Comparison of ENCODE assay signal across 8 mouse cellular contexts in the genomic region with DNA sequence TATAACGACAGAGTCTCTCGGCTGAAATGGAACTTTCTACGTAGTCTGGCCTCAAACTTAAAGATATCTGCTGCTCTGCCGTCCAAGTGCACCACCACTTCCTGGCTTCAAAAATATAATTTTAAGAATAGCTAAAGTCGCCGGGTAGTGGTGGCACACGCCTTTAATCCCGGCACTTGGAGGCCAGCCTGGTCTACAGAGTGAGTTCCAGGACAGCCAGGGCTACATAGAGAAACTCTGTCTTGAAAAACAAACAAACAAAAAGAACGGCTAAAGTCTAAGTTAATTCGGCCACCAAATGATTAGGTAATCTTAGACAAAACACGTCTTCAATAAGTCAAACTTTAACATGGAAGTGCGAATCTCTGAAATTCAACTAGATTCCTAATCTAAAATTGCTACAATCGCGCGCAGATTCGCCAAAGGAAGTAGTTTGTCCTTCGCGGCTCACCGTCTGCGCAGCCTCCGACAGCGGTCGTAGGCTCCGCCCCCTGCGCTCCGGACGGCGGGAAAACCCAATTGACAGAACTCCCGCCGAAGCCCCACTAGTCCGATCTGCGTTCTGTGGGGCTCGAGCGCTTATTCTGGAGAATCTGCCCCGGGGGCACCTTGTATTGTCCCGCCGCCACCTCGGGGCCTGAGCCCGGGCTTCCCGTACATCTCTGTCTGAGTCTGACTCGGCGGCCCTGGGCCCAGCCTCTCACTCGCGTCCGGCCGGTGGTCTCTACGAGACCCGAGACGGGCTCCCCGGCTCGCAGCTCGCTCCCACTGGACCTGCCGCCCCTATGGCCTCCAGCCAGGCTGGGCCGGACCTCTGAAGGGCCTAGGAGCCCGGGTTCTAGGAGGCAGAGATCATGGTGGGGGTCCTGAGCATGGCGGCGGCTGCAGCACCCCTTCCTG. TPM values are rescaled to one million over a fixed set of nuclear protein-coding genes. Genes with fewer than 3 reads are reported as not detected.
DNase-seq lines count a peak whose midpoint lies in the region; ATAC-seq and TF ChIP-seq lines count a peak whose summit lies in the region.

A gene (plus strand): TSS at position 484 of the 900 bp plus-strand sequence.

- DNase-seq in 3134 (ENCODE audit: extremely low read depth, insufficient read length, low spot score) = peak; percentile 87
- DNase-seq in adrenal gland, postnatal 36 days = peak; percentile 91 to 94
- DNase-seq in heart, adult 2 months = peak; percentile 90 to 96
- peak; percentile 81 to 90 for DNase-seq in kidney, adult 8-10 months
- DNase-seq in spleen, postnatal 10 days (ENCODE audit: low spot score in 2 of 2) = peak; percentile 93 to 97

- peak within 1 kb of the TSS; percentile 60 for H3K27ac ChIP-seq in embryonic facial prominence, embryonic 13.5 days
- peak within 1 kb of the TSS; percentile 67 for H3K27ac ChIP-seq in heart, adult 2 months
- H3K27ac ChIP-seq in limb, embryonic 13.5 days = peak within 1 kb of the TSS; percentile 70
- no peak within 1 kb of the TSS; the same call in 1 of the 2 replicates for H3K27ac ChIP-seq in midbrain, embryonic 16.5 days (ENCODE audit: low read length)

- peak; percentile 67; the same call in 1 of the 2 replicates for TF ChIP-seq EP300 in heart, adult 2 months (IDR thresholded peaks at IDR 0.05; ENCODE audit: insufficient read depth, low read depth, low read length)

- ATAC-seq in embryonic facial prominence, embryonic 13.5 days (ENCODE audit: insufficient number of reproducible peaks, insufficient read depth, low FRiP score, low TSS enrichment, low read depth) = peak; percentile 64; the same call in 1 of the 2 replicates
- ATAC-seq in limb, embryonic 13.5 days (ENCODE audit: low FRiP score, low read depth) = peak; percentile 74
- peak; percentile 73 for ATAC-seq in midbrain, embryonic 16.5 days

- peak within 1 kb of the TSS; percentile 79 for H3K4me2 ChIP-seq in embryonic facial prominence, embryonic 13.5 days
- peak within 1 kb of the TSS; percentile 88 for H3K4me2 ChIP-seq in limb, embryonic 13.5 days (replicated peaks)
- peak within 1 kb of the TSS; percentile 97 for H3K4me2 ChIP-seq in midbrain, embryonic 16.5 days (ENCODE audit: low read length)

- intact Hi-C loops in heart, adult 2 months (cut with DNase I) = loop anchor here (5.0 kb wide), 2 partner anchors 53 to 93 kb away; a partner anchor contains a TSS

- H3K36me3 ChIP-seq in embryonic facial prominence, embryonic 13.5 days = 0 out of 2 replicates have a peak, but pooled peaks cover 1% of the 10 kb centered on the region
- no peaks in the 10 kb centered on the region for H3K36me3 ChIP-seq in heart, adult 2 months (ENCODE audit: control insufficient read depth, insufficient read depth, low read length)
- no peaks in the 10 kb centered on the region for H3K36me3 ChIP-seq in limb, embryonic 13.5 days
- H3K36me3 ChIP-seq in midbrain, embryonic 16.5 days (ENCODE audit: control insufficient read depth, insufficient read depth, low read length) = no peaks in the 10 kb centered on the region

- 5% methylated on average over 57 of the region's 57 CpGs for WGBS in embryonic facial prominence, embryonic 13.5 days
- 3% methylated on average over 57 of the region's 57 CpGs for WGBS in heart, adult 2 months
- 6% methylated on average over 57 of the region's 57 CpGs for WGBS in limb, embryonic 13.5 days
- 5% methylated on average over 57 of the region's 57 CpGs for WGBS in midbrain, embryonic 16.5 days

- no peaks in the 10 kb centered on the region for H3K9me3 ChIP-seq in embryonic facial prominence, embryonic 13.5 days
- no peaks in the 10 kb centered on the region for H3K9me3 ChIP-seq in limb, embryonic 13.5 days
- H3K9me3 ChIP-seq in midbrain, embryonic 16.5 days (replicated peaks; ENCODE audit: control insufficient read depth, low read length, poor library complexity, severe bottlenecking) = no peaks in the 10 kb centered on the region

- peak within 1 kb of the TSS; percentile 99 for H3K4me3 ChIP-seq in embryonic facial prominence, embryonic 13.5 days
- peak within 1 kb of the TSS; percentile 97 for H3K4me3 ChIP-seq in heart, adult 2 months
- peak within 1 kb of the TSS; percentile 98 for H3K4me3 ChIP-seq in limb, embryonic 13.5 days
- peak within 1 kb of the TSS; percentile 100 for H3K4me3 ChIP-seq in midbrain, embryonic 16.5 days (ENCODE audit: low read depth, low read length)

- no peaks in the 10 kb centered on the region for H3K27me3 ChIP-seq in embryonic facial prominence, embryonic 13.5 days
- H3K27me3 ChIP-seq in heart, adult 2 months (ENCODE audit: control insufficient read depth, insufficient read depth, low read length) = no peaks in the 10 kb centered on the region
- no peaks in the 10 kb centered on the region for H3K27me3 ChIP-seq in limb, embryonic 13.5 days
- H3K27me3 ChIP-seq in midbrain, embryonic 16.5 days (ENCODE audit: control insufficient read depth, insufficient read depth, low read depth, low read length) = no peaks in the 10 kb centered on the region

- no peaks in the 10 kb centered on the region for H3K79me2 ChIP-seq in heart, adult 2 months (replicated peaks; ENCODE audit: control insufficient read depth, insufficient read depth, low read length)

- TF ChIP-seq CTCF in heart, adult 2 months (IDR thresholded peaks at IDR 0.05) = 0 out of 2 replicates have a peak, but pooled peaks have one; percentile 5

- H3K4me1 ChIP-seq in embryonic facial prominence, embryonic 13.5 days = peaks cover 5% of the 10 kb centered on the region; the same call in 1 of the 2 replicates
- H3K4me1 ChIP-seq in heart, adult 2 months (ENCODE audit: control insufficient read depth, insufficient read depth, low read length) = no peaks in the 10 kb centered on the region; the same call in 1 of the 2 replicates
- H3K4me1 ChIP-seq in limb, embryonic 13.5 days = peaks cover 11% of the 10 kb centered on the region
- peaks cover 8% of the 10 kb centered on the region for H3K4me1 ChIP-seq in midbrain, embryonic 16.5 days (ENCODE audit: control insufficient read depth, insufficient read depth, low read length)

- no peak; the same call in 1 of the 2 replicates for TF ChIP-seq POLR2A in heart, adult 2 months (IDR thresholded peaks at IDR 0.05; ENCODE audit: insufficient read depth, low read depth, low read length)

- peak within 1 kb of the TSS; percentile 98 for H3K9ac ChIP-seq in embryonic facial prominence, embryonic 13.5 days
- peak within 1 kb of the TSS; percentile 66 for H3K9ac ChIP-seq in heart, adult 2 months (ENCODE audit: low read depth, low read length)
- H3K9ac ChIP-seq in limb, embryonic 13.5 days = peak within 1 kb of the TSS; percentile 96
- peak within 1 kb of the TSS; percentile 92 for H3K9ac ChIP-seq in midbrain, embryonic 16.5 days (ENCODE audit: low read depth, low read length)

RNA-seq across cellular contexts. Expression of the gene that starts here (rescaled TPM):
- 1 to 10 TPM; 2.2 to 2.3 TPM for total RNA-seq in adrenal gland, postnatal 36 days (2021)
- polyA plus RNA-seq in embryonic facial prominence, embryonic 13.5 days (2015; fragmentation: Nextera tagmentation; extraction: Ambion mirVana) = 15.2 and 15.8 TPM in 2 replicates
- under 1 TPM; 0.70 to 0.84 TPM for total RNA-seq in heart, adult 2 months (2021)
- polyA plus RNA-seq in heart, adult 2 months (2012; rRNA removed) = 0.27 and 0.44 TPM in 2 replicates
- 13.3 and 14.1 TPM in 2 replicates for polyA plus RNA-seq in limb, embryonic 13.5 days (2015; fragmentation: Nextera tagmentation; extraction: Ambion mirVana)
- polyA plus RNA-seq in midbrain, embryonic 16.5 days (2015; fragmentation: Nextera tagmentation; extraction: Ambion mirVana) = 4.3 and 5.1 TPM in 2 replicates

Comparison
In these comparisons a context has a peak if more than half of its experiments do, and no peak if none do; other contexts are left out.
1. Peak in DNase-seq, H3K4me3 ChIP-seq, H3K27ac ChIP-seq and H3K9ac ChIP-seq in heart, adult 2 months; RNA of the gene not detected or under 1 TPM.